Mouse (Mus musculus) retina, adult 2 months (tissue): ENCODE measurements around the gene Miox.

Experiments used
- DNase-seq: peaks from one replicate; pipeline ENCODE4 v3.0.0-alpha.2; 2012; ENCODE audit warnings: low read depth, low spot score

Miox gene

DNA sequence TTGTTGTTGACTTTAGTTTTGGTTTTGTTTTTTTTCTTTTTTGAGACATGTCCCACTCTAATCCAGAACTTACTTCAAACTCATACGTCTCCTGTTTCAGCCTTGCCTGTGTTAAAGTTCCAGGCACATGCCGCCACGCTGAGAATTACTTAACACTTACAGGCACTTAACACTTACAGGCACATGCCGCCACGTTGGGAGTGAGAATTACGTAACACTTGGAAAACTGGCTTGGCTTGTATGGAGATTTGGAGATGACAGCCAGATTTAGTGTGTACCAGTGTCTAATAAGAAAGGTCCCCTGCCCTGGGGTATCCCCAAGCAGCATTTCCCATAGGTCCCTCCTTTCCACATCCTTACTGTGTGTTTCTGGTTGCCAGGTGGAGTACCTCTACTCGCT, 28.9 kb downstream of the Miox start:
- no peak for DNase-seq

DNA sequence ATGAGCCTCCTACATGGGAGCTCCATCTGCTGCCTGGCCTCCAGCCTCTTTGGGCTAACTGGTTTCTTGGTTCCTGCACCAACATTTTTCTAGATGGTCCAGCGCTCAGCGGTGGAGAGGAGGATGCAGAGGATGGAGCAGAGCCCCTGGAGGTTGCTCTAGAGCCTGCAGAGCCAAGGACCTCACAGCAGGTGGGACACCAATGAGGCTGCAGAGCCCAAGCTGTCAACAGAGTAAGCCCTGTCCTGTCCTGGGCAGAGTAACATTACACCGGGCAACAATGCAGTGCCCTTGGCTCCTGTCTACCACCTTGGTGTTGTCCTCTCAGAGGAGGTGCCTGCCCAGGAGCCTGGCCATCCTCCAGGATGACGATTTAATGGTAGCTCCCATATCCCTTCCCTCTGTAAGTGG, 30.9 kb downstream of the Miox start:
- no peak for DNase-seq

GRCm38 (mm10) chr15:89372068-89372467, 37.9 kb downstream of the Miox start:
- no peak for DNase-seq

DNA sequence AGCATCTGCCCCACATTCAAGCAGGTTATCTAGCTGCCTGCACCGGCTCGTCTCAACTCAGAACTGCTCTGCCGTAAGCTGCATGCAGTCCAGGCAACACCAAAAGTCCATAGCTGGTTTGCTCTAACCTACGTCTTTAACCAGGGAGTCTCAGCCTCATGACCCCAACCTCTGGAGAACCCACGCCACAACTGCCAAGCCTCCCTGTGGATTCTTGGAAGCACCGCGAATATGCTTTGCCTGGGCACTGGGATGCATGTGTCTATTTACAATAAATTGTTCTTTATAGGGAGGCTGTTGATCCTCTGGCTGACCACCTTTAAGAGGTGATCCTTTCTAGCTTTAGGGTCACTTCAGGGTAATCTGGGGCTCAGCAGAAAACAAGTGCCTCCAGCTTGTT, 38.3 kb downstream of the Miox start:
- DNase-seq: no peak

GRCm38 (mm10) chr15:89373027-89373761, 39.0 kb downstream of the Miox start:
- DNase-seq: no peak

DNA sequence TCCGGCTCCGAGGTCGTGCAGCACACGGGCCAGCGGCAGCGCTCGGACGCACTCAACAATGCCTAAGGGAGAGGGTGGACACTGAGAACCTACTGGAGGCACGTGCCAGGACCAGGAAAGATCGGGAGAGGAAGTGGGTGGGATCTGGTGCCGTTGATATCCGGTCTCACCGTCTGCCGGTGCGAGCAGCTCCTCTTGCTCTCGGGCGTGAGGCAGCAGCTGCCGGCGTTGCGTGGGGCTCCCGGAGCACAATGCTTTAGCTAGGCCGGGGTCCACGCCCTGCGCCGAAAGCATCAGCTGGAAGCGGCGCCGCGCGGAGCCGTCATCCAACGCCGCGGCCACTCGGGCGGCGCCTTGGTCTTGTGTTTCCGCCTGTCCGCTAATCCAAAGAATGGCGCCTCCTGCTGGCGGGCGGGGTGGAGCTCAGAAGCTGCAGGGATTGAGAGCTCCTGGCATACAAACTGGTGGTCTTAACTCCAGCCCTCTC, 39.6 kb downstream of the Miox start, which contains the start of gene Sco2:
TSS of gene Sco2 (minus strand) at position 85 of the 487 bp plus-strand sequence.
- peak; percentile 71 for DNase-seq

DNA sequence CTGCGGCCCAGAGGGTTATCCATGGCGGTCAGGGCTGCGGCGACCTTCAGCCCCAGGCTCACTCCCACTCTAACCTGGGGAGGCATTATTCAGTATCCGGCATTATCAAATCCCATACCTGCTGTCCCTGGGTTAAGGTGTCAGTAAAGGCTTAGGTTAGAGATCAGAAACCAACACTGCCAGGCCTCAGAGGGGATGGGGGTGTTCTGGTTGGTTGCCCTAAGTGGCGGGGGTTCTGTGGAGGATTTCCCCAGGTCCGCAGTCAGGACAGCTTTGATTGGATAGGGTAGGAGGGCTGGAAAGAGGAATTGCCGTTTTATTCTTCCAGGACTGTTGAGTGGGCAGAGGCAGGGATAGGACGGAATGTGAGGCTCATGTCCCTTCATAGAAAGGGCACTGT, 40.1 kb downstream of the Miox start:
- DNase-seq: no peak

GRCm38 (mm10) chr15:89374801-89375534, 40.8 kb downstream of the Miox start:
- DNase-seq: no peak

DNA sequence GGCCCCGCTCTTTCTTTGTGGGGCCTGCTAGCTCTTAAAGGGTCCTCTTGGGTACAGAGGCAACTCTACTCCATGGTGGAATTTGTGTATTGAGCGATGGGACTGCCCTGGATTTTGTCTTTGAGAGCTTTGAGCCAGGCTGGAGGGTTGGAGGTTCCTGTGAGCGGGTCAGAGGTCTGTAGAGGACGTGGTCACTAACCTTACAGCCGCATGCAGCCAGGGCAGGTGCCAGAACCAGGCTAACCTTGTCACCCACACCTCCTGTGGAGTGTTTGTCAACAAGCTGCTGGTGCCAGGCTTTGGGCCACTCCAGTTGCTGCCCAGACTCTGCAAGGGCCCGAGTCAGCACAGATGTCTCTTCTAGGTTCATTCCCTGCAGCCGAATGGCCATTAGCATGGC, 41.8 kb downstream of the Miox start:
- DNase-seq: no peak

DNA sequence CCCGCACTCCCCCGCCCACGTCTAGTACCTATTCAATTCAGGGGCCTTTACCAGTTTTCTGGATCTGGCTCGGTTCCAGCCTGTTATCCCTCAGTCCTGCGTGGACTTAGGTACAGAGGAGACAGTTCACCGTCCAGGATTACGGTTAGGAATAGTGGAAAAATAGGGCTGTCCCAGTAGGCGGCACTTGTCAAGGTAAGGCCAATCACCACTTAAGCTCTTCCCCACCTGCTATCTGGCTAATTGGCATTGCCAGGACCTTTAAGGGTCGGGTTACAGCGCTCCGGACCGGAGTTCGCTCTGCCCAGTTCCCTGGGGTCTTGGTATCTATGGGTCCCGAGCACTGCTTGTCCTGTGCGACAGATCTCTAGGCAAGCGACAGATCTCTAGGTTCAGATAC, 42.8 kb downstream of the Miox start, which contains the start of gene Tymp:
TSS of gene Tymp (minus strand) at position 83 of the 400 bp plus-strand sequence.
- no peak for DNase-seq

- DNase-seq: no peak
These were observed 43.2 kb downstream of the Miox start for GRCm38 (mm10) chr15:89377362-89377761.

DNA sequence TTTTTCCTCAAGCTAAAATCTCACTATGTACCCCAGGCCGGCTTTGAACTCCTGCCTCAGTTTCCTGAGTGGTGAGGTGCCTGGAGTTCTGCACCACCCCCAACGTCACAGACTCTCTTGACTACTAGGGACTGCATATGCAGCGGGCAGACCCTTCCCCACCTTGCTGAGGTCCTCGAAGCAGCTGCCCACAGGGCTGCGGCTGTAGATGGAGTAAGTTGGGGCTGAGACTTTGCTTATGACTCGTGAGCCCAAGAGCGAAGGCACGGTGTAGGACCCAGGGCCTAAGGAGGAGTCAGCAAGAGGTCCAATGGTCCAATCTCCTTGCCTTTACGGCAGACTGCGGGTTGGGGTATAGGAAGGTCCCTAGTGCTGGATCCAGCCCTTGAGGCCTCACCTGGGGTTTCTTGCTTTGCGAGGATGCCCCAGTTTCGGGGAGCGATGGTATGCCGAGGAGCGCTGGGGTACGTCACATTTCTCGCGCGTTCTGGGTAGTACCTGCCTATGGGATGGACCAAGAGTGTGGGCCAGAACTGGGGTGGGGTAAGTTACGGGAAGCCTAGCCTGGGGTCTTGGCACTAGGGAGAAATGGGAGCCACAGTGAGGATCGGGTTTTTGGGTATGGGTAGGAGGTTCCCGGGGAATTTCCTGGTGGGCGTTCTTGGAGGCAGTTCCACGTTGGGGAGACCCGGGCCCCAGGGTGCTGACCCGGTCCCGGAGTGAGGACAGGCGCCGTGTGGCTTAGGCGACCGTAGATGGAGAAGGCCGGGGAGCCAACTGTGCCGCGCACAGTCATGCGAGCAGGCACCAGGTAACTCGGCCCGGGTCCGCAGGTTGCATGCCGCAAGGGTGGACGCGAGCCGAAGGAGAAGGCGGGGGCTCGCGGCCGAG, 44.0 kb downstream of the Miox start:
- no peak for DNase-seq

- DNase-seq: no peak
These were observed 44.7 kb downstream of the Miox start, which contains the start of gene Odf3b for GRCm38 (mm10) chr15:89378831-89379401. Gene Odf3b, minus strand, starts transcription at chr15:89379282.

DNA sequence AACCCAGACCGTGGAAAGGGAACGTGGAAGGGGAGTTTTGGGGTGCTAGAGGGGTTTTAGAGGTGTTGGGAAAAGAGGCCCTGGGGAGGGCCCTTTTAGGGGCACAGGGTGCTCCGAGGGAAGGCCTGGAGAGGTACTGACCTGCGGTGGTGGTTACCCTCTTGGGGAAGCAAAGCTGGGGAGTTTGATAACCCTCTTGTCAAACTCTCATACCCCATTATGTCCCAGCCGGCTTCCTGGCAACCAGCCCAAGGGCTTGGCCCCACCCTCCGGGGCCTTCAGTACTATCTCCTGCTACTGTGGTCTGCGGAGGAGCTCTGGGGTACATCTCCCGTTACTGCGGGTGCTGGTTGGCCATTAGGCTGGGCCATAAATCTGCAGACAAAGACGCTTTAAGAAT, 45.2 kb downstream of the Miox start:
- no peak for DNase-seq

DNA sequence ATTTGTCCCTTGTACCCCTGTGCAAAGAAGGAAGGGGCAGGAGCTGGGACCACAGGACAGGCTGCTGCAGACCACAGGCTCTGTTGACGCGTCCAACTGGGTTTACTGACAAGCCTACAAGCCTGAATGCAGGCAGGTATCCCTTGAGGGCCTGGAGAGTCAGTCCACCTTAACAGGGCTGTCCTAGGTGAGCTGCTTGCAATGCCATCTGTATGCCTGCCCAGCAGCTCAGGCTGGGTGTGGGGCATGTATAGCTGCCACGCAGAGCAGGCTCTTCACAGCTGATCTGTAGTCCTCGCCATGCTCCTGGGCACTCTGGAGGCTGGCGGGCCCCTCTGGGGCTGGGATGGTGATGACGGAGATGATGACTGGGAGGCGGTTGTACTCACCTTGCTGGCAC, 50.4 kb downstream of the Miox start, which contains the start of gene Klhdc7b:
TSS of gene Klhdc7b (plus strand) at position 301 of the 400 bp plus-strand sequence.
- DNase-seq: no peak
